Mouse (Mus musculus) midbrain, embryonic 14.5 days (tissue): ENCODE data around the gene Col4a2. TPM values are rescaled to one million over a fixed set of nuclear protein-coding genes. Genes with fewer than 3 reads are reported as not detected.
A peak's percentile ranks its signal among the peaks of the same experiment; 100 is the strongest.

ENCODE experiments used
- ATAC-seq: fragments of 200-750 bp; cut with Nextera tagmentation; 2 replicates; pipeline ENCODE4 v1.8.0; 2017; ENCODE audit warnings: moderate number of reproducible peaks, moderate library complexity; ENCODE audit not compliant: low FRiP score, low TSS enrichment
- DNase-seq: peaks from one replicate; pipeline ENCODE4 v3.0.0-alpha.2; 2015
- H3K27ac ChIP-seq: fragments of 300-500 bp; sonication (generic); replicated peaks from 2 replicates; pipeline ENCODE4 v1.5.1; 2014; ENCODE audit warnings: mild to moderate bottlenecking, low read depth, low read length, moderate library complexity
- H3K27me3 ChIP-seq: fragments of 300-500 bp; sonication (generic); 2 replicates; pipeline ENCODE4 v1.6.1; 2014; ENCODE audit warnings: low read length, control low read depth, mixed read lengths; ENCODE audit not compliant: control insufficient read depth, insufficient read depth
- H3K36me3 ChIP-seq: fragments of 300-500 bp; sonication (generic); 2 replicates; pipeline ENCODE4 v1.6.1; 2014; ENCODE audit warnings: low read length, control low read depth; ENCODE audit not compliant: control insufficient read depth, insufficient read depth
- H3K4me1 ChIP-seq: fragments of 300-500 bp; sonication (generic); 2 replicates; pipeline ENCODE4 v1.6.1; 2014; ENCODE audit warnings: mild to moderate bottlenecking, antibody characterized with exemption, low read length, control low read depth; ENCODE audit not compliant: control insufficient read depth, insufficient read depth
- H3K4me2 ChIP-seq: fragments of 300-500 bp; sonication (generic); 2 replicates; pipeline ENCODE4 v1.6.1; 2014; ENCODE audit warnings: mild to moderate bottlenecking, low read length, moderate library complexity
- H3K4me3 ChIP-seq: fragments of 300-500 bp; sonication (generic); replicated peaks from 2 replicates; pipeline ENCODE4 v1.5.1; 2014; ENCODE audit warnings: low read depth, low read length
- H3K9ac ChIP-seq: fragments of 300-500 bp; sonication (generic); replicated peaks from 2 replicates; pipeline ENCODE4 v1.6.1; 2014; ENCODE audit warnings: mild to moderate bottlenecking, low read length, moderate library complexity
- H3K9me3 ChIP-seq: fragments of 300-500 bp; sonication (generic); 2 replicates; pipeline ENCODE4 v1.6.1; 2016; ENCODE audit warnings: low read length, control low read depth, mixed read lengths; ENCODE audit not compliant: control insufficient read depth
- WGBS: fragments of 180-500 bp; shearing (Covaris S2); extraction: QIAGEN DNeasy Blood & Tissue Kit; methylation state at CpG from one replicate; pipeline ENCODE4 v1.1.7; 2014; 5-methylcytosine and 5-hydroxymethylcytosine counted together
- polyA plus RNA-seq: library from polyadenylated mRNA; unstranded; fragments of >200 nt; fragmentation: Nextera tagmentation; extraction: Ambion mirVana; gene quantifications from 2 replicates; pipeline ENCODE4 v1.2.1, GENCODE M21; 2014

Gene Col4a2
- polyA plus RNA-seq, 1 experiment from 2014 or later = 40.7 TPM

- 92% methylated on average over 9 of the region's 9 CpGs for WGBS
- Histone ChIP-seq H3K9ac (no peak overlapping the region), H3K4me3 (no peak overlapping the region), H3K36me3 (no peaks in the 10 kb centered on the region), H3K27ac (no peak overlapping the region), H3K4me1 (no peaks in the 10 kb centered on the region), H3K9me3 (no peaks in the 10 kb centered on the region), H3K4me2 (no peak overlapping the region), H3K27me3 (no peaks in the 10 kb centered on the region)
- ATAC-seq (no peak), DNase-seq (no peak)
Measured at GRCm38 (mm10) chr8:11397126-11397525, 84.5 kb downstream of the Col4a2 start.

- 41% methylated on average over 8 of the region's 8 CpGs for WGBS
- no peaks in the 10 kb centered on the region for H3K36me3 ChIP-seq
- no peak for DNase-seq
- H3K9ac ChIP-seq = no peak overlapping the region
- ATAC-seq = no peak
- H3K4me2 ChIP-seq = no peak overlapping the region
- no peak overlapping the region for H3K4me3 ChIP-seq
- no peaks in the 10 kb centered on the region for H3K4me1 ChIP-seq
- no peaks in the 10 kb centered on the region for H3K27me3 ChIP-seq
- H3K9me3 ChIP-seq = no peaks in the 10 kb centered on the region
- H3K27ac ChIP-seq = no peak overlapping the region
Measured at GRCm38 (mm10) chr8:11399706-11400105, 87.1 kb downstream of the Col4a2 start.

- no peaks in the 10 kb centered on the region for H3K36me3 ChIP-seq
- no peak overlapping the region for H3K4me3 ChIP-seq
- DNase-seq (no peak), ATAC-seq (no peak)
- H3K27ac ChIP-seq = no peak overlapping the region
- no peaks in the 10 kb centered on the region for H3K9me3 ChIP-seq
- no peaks in the 10 kb centered on the region for H3K27me3 ChIP-seq
- H3K9ac ChIP-seq = no peak overlapping the region
- H3K4me2 ChIP-seq = no peak overlapping the region
- 84% methylated on average over 8 of the region's 8 CpGs for WGBS
- H3K4me1 ChIP-seq = no peaks in the 10 kb centered on the region
Measured at GRCm38 (mm10) chr8:11400244-11400643, 87.6 kb downstream of the Col4a2 start.

GRCm38 (mm10) chr8:11401183-11401582 is 88.6 kb downstream of the Col4a2 start:
- 94% methylated on average over 5 of the region's 5 CpGs for WGBS
- no peaks in the 10 kb centered on the region for H3K4me1 ChIP-seq
- no peaks in the 10 kb centered on the region for H3K9me3 ChIP-seq
- no peak overlapping the region for H3K4me2 ChIP-seq
- no peak overlapping the region for H3K27ac ChIP-seq
- H3K36me3 ChIP-seq = no peaks in the 10 kb centered on the region
- H3K4me3 ChIP-seq = no peak overlapping the region
- no peaks in the 10 kb centered on the region for H3K27me3 ChIP-seq
- no peak overlapping the region for H3K9ac ChIP-seq
- ATAC-seq (no peak), DNase-seq (no peak)

GRCm38 (mm10) chr8:11402220-11402619 is 89.6 kb downstream of the Col4a2 start:
- Histone ChIP-seq H3K9me3 (no peaks in the 10 kb centered on the region), H3K36me3 (no peaks in the 10 kb centered on the region), H3K27me3 (no peaks in the 10 kb centered on the region), H3K4me1 (no peaks in the 10 kb centered on the region), H3K4me3 (no peak overlapping the region), H3K4me2 (no peak overlapping the region), H3K9ac (no peak overlapping the region), H3K27ac (no peak overlapping the region)
- DNase-seq (no peak), ATAC-seq (no peak)
- WGBS = 96% methylated on average over 4 of the region's 4 CpGs

- Histone ChIP-seq H3K27me3 (no peaks in the 10 kb centered on the region), H3K4me2 (no peak overlapping the region), H3K4me1 (no peaks in the 10 kb centered on the region), H3K9me3 (no peaks in the 10 kb centered on the region), H3K9ac (no peak overlapping the region), H3K4me3 (no peak overlapping the region), H3K27ac (no peak overlapping the region), H3K36me3 (no peaks in the 10 kb centered on the region)
- DNase-seq (no peak), ATAC-seq (no peak)
- 93% methylated on average over 9 of the region's 9 CpGs for WGBS
Measured at GRCm38 (mm10) chr8:11403813-11404212, 91.2 kb downstream of the Col4a2 start.

- DNase-seq (no peak), ATAC-seq (no peak)
- Histone ChIP-seq H3K36me3 (no peaks in the 10 kb centered on the region), H3K9ac (no peak overlapping the region), H3K27ac (no peak overlapping the region), H3K27me3 (no peaks in the 10 kb centered on the region), H3K4me2 (no peak overlapping the region), H3K9me3 (no peaks in the 10 kb centered on the region), H3K4me3 (no peak overlapping the region), H3K4me1 (no peaks in the 10 kb centered on the region)
- 74% methylated on average over 4 of the region's 4 CpGs for WGBS
Measured at GRCm38 (mm10) chr8:11404614-11405013, 92.0 kb downstream of the Col4a2 start.

GRCm38 (mm10) chr8:11405722-11406481 is 93.3 kb downstream of the Col4a2 start:
- no peak overlapping the region for H3K4me2 ChIP-seq
- ATAC-seq (peak; percentile 64), DNase-seq (peak; percentile 66)
- H3K9me3 ChIP-seq = no peaks in the 10 kb centered on the region
- no peaks in the 10 kb centered on the region for H3K27me3 ChIP-seq
- WGBS = 49% methylated on average over 13 of the region's 13 CpGs
- H3K9ac ChIP-seq = no peak overlapping the region
- H3K4me3 ChIP-seq = no peak overlapping the region
- no peaks in the 10 kb centered on the region for H3K4me1 ChIP-seq
- no peak overlapping the region for H3K27ac ChIP-seq
- no peaks in the 10 kb centered on the region for H3K36me3 ChIP-seq

GRCm38 (mm10) chr8:11411504-11412124 is 99.0 kb downstream of the Col4a2 start:
- Histone ChIP-seq H3K9me3 (no peaks in the 10 kb centered on the region), H3K4me2 (no peak overlapping the region), H3K4me3 (no peak overlapping the region), H3K27me3 (no peaks in the 10 kb centered on the region), H3K4me1 (peaks cover 12% of the 10 kb centered on the region), H3K9ac (no peak overlapping the region), H3K27ac (no peak overlapping the region), H3K36me3 (no peaks in the 10 kb centered on the region)
- DNase-seq (no peak), ATAC-seq (no peak)
- WGBS = 81% methylated on average over 12 of the region's 12 CpGs
